Mouse (Mus musculus) lung, postnatal 0 days (tissue): ENCODE data around the gene Ascc2. TPM values are rescaled to one million over a fixed set of nuclear protein-coding genes. Genes with fewer than 3 reads are reported as not detected.
"Not testable (repeated sequence)": the region's sequence is repeated elsewhere in the genome, so short reads cannot be mapped to it uniquely, and the experiment has no call there.

Source experiments
- ATAC-seq: fragments of 200-750 bp; cut with Nextera tagmentation; 2 replicates; pipeline ENCODE4 v1.8.0; 2017; ENCODE audit warnings: moderate library complexity
- DNase-seq: peaks from one replicate; pipeline ENCODE4 v3.0.0-alpha.2; 2016; ENCODE audit warnings: low spot score
- H3K27ac ChIP-seq: fragments of 300-500 bp; sonication (generic); 2 replicates; pipeline ENCODE4 v1.5.1; 2014; ENCODE audit warnings: antibody characterized with exemption, mild to moderate bottlenecking, low read length, mixed read lengths
- H3K27me3 ChIP-seq: fragments of 300-500 bp; sonication (generic); replicated peaks from 2 replicates; pipeline ENCODE4 v1.6.1; 2014; ENCODE audit warnings: low read length, mixed read lengths; ENCODE audit not compliant: insufficient read depth
- H3K36me3 ChIP-seq: fragments of 300-500 bp; sonication (generic); 2 replicates; pipeline ENCODE4 v1.6.1; 2014; ENCODE audit warnings: low read length, mixed read lengths; ENCODE audit not compliant: insufficient read depth
- H3K4me1 ChIP-seq: fragments of 300-500 bp; sonication (generic); 2 replicates; pipeline ENCODE4 v1.6.1; 2014; ENCODE audit warnings: antibody characterized with exemption, low read depth, low read length, mixed read lengths; ENCODE audit not compliant: insufficient read depth
- H3K4me2 ChIP-seq: fragments of 300-500 bp; sonication (generic); replicated peaks from 2 replicates; pipeline ENCODE4 v1.6.1; 2014; ENCODE audit warnings: low read depth, mild to moderate bottlenecking, low read length, moderate library complexity, mixed read lengths
- H3K4me3 ChIP-seq: fragments of 300-500 bp; sonication (generic); 2 replicates; pipeline ENCODE4 v1.5.1; 2014; ENCODE audit warnings: low read depth, low read length
- H3K9ac ChIP-seq: fragments of 300-500 bp; sonication (generic); replicated peaks from 2 replicates; pipeline ENCODE4 v1.6.1; 2014; ENCODE audit warnings: low read depth, mild to moderate bottlenecking
- H3K9me3 ChIP-seq: fragments of 300-500 bp; sonication (generic); 2 replicates; pipeline ENCODE4 v1.6.1; 2016; ENCODE audit warnings: low read length, mixed read lengths
- CTCF ChIP-seq: IDR thresholded peaks from 2 replicates; pipeline ENCODE4 v1.5.1; 2016; ENCODE audit warnings: antibody characterized with exemption, mild to moderate bottlenecking
- EP300 ChIP-seq: IDR thresholded peaks from 2 replicates; pipeline ENCODE4 v1.6.1; 2016; ENCODE audit warnings: antibody characterized with exemption, mild to moderate bottlenecking, control low read depth
- WGBS: fragments of 180-500 bp; shearing (Covaris S2); extraction: QIAGEN DNeasy Blood & Tissue Kit; methylation state at CpG from one replicate; pipeline ENCODE4 v1.1.7; 2014; 5-methylcytosine and 5-hydroxymethylcytosine counted together
- polyA plus RNA-seq: library from polyadenylated mRNA; unstranded; fragments of >200 nt; fragmentation: Nextera tagmentation; extraction: Ambion mirVana; gene quantifications from 2 replicates; pipeline ENCODE4 v1.2.1, GENCODE M21; 2015

The Ascc2 gene
- polyA plus RNA-seq, 1 experiment from 2014 or later = 21.7 TPM

DNA sequence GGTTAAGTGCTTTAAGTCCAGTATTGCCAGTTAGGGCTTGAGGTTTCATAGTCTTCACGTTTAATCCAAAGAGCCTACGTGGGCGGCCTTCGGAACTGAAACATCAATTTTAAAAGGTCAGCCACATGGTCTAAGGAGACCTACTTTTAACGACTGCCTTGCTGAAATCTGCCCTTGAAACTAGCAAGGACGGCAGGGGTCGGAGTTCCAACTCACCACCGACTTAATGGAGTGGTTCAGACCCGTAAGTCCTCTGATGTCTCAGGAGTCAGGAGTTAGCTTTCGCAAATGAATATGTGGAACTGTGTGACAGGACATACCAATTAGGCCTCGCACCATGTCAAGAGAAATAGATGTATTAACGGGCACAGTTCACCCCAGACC lies 66.1 kb downstream of the Ascc2 start:
- no peaks in the 10 kb centered on the region for H3K9me3 ChIP-seq
- DNase-seq (no peak), ATAC-seq (no peak)

GRCm38 (mm10) chr11:4704072-4704964 lies 66.8 kb downstream of the Ascc2 start, which contains the start of the genes Uqcr10 and Zmat5:
Gene Uqcr10, minus strand, starts transcription at chr11:4704342.
Gene Zmat5, plus strand, starts transcription at chr11:4704678.
- Histone ChIP-seq H3K4me1 (peaks cover 5% of the 10 kb centered on the region; the same call in 1 of the 2 replicates), H3K27ac (peak within 1 kb of the TSS; percentile 34), H3K36me3 (no peaks in the 10 kb centered on the region), H3K9ac (peak within 1 kb of the TSS; percentile 79), H3K27me3 (no peaks in the 10 kb centered on the region), H3K9me3 (no peaks in the 10 kb centered on the region), H3K4me2 (peak within 1 kb of the TSS; percentile 72), H3K4me3 (peak within 1 kb of the TSS; percentile 67)
- no peak for TF ChIP-seq CTCF
- TF ChIP-seq EP300 = no peak
- ATAC-seq = peak; percentile 98
- peak; percentile 98 for DNase-seq
- under 1% methylated on average over 47 of the region's 47 CpGs for WGBS

More for the DNA sequence above, 66.1 kb downstream of the Ascc2 start:
- Histone ChIP-seq H3K27me3 (no peaks in the 10 kb centered on the region), H3K4me1 (peaks cover 5% of the 10 kb centered on the region; the same call in 1 of the 2 replicates), H3K9ac (peak overlapping the region; percentile 79), H3K4me3 (peak overlapping the region; percentile 67), H3K27ac (peak overlapping the region; percentile 34), H3K36me3 (no peaks in the 10 kb centered on the region), H3K4me2 (peak overlapping the region; percentile 72)
- TF ChIP-seq CTCF (no peak), EP300 (no peak)
- WGBS = 3% methylated on average over 12 of the region's 12 CpGs

DNA sequence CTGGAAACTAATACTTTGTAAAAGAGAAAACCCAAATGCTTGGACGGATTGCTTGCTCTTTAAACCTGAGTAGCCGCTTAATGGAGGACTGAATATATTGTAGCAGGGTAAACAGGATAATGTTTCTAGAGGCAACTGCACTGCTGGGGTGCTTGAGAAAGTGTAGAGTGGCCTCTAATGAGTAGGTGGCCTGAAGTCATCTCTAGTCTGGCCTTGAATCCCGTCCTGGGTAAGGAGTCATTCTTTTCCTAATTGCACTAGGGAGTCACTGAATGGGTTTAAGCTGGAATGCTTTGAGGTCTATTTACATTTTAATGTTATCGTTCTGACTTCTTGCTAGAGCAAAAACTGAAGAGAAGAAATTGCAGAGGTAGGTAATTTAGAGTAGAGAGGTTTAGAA lies 67.6 kb downstream of the Ascc2 start:
- 6% methylated on average over 4 of the region's 4 CpGs for WGBS
- DNase-seq (no peak), ATAC-seq (no peak)
- Histone ChIP-seq H3K36me3 (no peaks in the 10 kb centered on the region), H3K4me2 (peak overlapping the region; percentile 72), H3K4me1 (peaks cover 5% of the 10 kb centered on the region; the same call in 1 of the 2 replicates), H3K9me3 (no peaks in the 10 kb centered on the region), H3K4me3 (peak overlapping the region; percentile 67), H3K27ac (no peak overlapping the region), H3K27me3 (no peaks in the 10 kb centered on the region), H3K9ac (peak overlapping the region; percentile 39)
- TF ChIP-seq EP300 = no peak
- TF ChIP-seq CTCF = no peak

- not testable (repeated sequence) for DNase-seq, H3K4me3 ChIP-seq, H3K9ac ChIP-seq, H3K4me2 ChIP-seq, ATAC-seq, H3K36me3 ChIP-seq, H3K27ac ChIP-seq, H3K4me1 ChIP-seq, H3K27me3 ChIP-seq, H3K9me3 ChIP-seq
- WGBS = 79% methylated on average over 4 of the region's 4 CpGs
Observed at GRCm38 (mm10) chr11:4710188-4710587, 72.6 kb downstream of the Ascc2 start.

DNA sequence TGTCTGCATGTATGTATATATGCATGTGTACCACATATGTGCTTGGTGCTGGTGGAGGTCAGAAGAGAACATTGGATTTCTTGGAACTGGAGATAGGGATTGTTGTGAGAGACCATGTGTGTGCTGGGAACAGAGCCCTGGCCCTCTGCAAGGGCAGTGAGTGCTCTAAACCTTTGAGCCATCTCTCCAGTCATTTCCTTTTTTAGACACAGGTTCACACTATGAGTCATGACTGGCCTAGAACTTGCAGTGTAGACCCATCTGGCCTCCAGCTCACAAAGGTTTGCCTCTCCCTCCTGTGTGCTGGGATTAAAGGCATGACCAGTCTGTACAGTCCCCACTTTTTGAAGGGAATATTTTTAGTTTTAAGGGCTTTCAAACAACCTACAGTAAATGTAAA lies 75.3 kb downstream of the Ascc2 start:
- Histone ChIP-seq H3K9me3 (no peaks in the 10 kb centered on the region), H3K4me2 (no peak overlapping the region), H3K4me3 (no peak overlapping the region), H3K9ac (no peak overlapping the region), H3K4me1 (no peaks in the 10 kb centered on the region), H3K27me3 (no peaks in the 10 kb centered on the region), H3K27ac (no peak overlapping the region), H3K36me3 (no peaks in the 10 kb centered on the region)
- no peak for DNase-seq
- ATAC-seq = no peak
- TF ChIP-seq CTCF (no peak), EP300 (no peak)

- no peak for DNase-seq
- TF ChIP-seq EP300 = no peak
- TF ChIP-seq CTCF = no peak
- no peak overlapping the region for H3K9ac ChIP-seq
- H3K4me3 ChIP-seq = no peak overlapping the region
- H3K4me1 ChIP-seq = no peaks in the 10 kb centered on the region
- WGBS = 72% methylated on average over 4 of the region's 4 CpGs
- no peak overlapping the region for H3K27ac ChIP-seq
- no peak for ATAC-seq
- no peak overlapping the region for H3K4me2 ChIP-seq
- H3K27me3 ChIP-seq = no peaks in the 10 kb centered on the region
- no peaks in the 10 kb centered on the region for H3K36me3 ChIP-seq
- no peaks in the 10 kb centered on the region for H3K9me3 ChIP-seq
Observed at GRCm38 (mm10) chr11:4714727-4715126, 77.2 kb downstream of the Ascc2 start.
